Mouse (Mus musculus): Measurements from ENCODE around the gene Col17a1. TPM values are rescaled to one million over a fixed set of nuclear protein-coding genes. Genes with fewer than 3 reads are reported as not detected.

Gene Col17a1
- not detected for polyA plus RNA-seq (2017; shearing (Covaris generic))

DNA sequence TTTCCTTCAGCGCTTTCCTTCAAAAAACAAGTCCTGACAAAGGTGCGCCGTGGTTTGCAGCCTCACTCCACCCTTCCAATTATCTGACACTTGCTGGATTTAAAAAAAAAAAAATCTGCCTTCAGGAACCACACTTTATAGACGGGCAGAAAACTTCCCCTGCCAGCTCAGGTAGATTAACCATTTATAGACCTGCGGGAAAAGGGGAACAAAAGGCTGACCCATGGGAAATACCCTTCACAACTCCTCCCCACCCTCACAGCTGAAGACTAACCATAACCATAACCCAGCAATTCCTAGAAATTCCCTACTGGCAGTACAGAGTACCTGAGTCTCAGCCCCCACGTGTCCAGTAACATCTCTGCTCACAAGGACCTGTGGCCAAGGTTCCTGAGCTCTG lies at the start of gene Col17a1:
Gene Col17a1, minus strand, starts transcription at position 101 of the 400 bp plus-strand sequence.

GRCm38 (mm10) chr19:47731071-47731881 lies 39.4 kb upstream of the Col17a1 start, which contains the start of gene Sfr1:
Gene Sfr1 (plus strand): TSS chr19:47731682.

Other genes with a start within 250 kb of the Col17a1 start
- 0.39 TPM for gene Sh3pxd2a, start 227.7 kb downstream of the Col17a1 start, polyA plus RNA-seq (2017; shearing (Covaris generic))
- gene Stn1, start 154.6 kb downstream of the Col17a1 start, polyA plus RNA-seq (2017; shearing (Covaris generic)), result 39.2 TPM
- 10.4 TPM for gene Slk, start 112.4 kb downstream of the Col17a1 start, polyA plus RNA-seq (2017; shearing (Covaris generic))
- gene Sfr1, start 39.6 kb upstream of the Col17a1 start, polyA plus RNA-seq (2017; shearing (Covaris generic)), result 181 TPM
- 82.3 TPM for gene Gsto1, start 162.9 kb upstream of the Col17a1 start, polyA plus RNA-seq (2017; shearing (Covaris generic))
- not detected for gene Gsto2, start 173.4 kb upstream of the Col17a1 start, polyA plus RNA-seq (2017; shearing (Covaris generic))
- 0.20 TPM for gene Cfap43, start 227.2 kb upstream of the Col17a1 start, polyA plus RNA-seq (2017; shearing (Covaris generic))
- gene Itprip, start 227.2 kb upstream of the Col17a1 start, polyA plus RNA-seq (2017; shearing (Covaris generic)), result 46.4 TPM
- not detected for gene Cfap58, start 245.6 kb upstream of the Col17a1 start, polyA plus RNA-seq (2017; shearing (Covaris generic))